ENCODE assay signal across 7 mouse cellular contexts in the genomic region with DNA sequence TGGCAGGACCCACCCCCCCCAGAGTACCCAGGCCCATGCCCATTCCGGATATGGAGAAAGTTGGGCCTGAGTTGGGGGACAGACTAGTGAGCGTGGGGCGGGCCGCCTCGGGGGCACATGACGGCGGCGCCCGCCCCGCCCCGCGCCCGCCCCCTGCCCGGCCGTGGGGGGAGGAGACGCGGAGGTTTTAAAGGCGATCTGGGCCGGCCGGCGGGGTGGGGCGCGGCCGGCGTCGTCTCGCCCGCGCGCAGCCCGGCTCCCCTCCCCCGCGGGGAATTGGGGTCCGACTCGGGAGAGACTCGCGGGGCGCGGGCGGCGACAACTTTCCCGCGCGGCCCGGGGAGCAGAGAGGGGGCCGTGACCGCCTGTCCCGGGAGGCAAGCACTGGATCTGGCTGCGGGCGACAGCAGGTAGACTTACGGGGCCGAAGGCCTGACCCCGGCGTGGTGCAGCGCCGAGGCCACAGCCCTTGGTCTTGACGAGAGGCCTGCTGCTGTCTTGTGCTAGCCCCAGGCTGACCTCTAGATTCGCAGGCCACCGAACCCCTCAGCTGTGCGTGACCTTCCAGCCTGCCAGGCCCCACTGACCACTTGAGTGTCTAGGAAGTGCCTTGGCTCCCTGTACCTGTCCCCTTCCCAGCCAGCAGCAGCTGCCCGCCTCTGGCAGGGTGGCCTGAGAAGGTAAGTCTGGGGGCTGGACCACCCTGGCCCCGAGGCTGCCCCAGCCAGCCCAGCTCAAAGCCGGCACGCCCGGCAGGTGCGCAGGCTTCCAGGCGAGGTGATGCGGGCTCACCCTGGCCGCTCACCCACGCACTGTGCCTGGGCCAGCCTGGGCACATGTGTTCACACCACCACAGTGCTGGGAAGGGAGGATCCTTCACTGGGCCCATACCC. TPM values are rescaled to one million over a fixed set of nuclear protein-coding genes. Genes with fewer than 3 reads are reported as not detected.
DNase-seq lines count a peak whose midpoint lies in the region; ATAC-seq and TF ChIP-seq lines count a peak whose summit lies in the region.

No protein-coding gene starts in this region.

- H3K27me3 ChIP-seq in liver, embryonic 13.5 days = peaks cover 40% of the 10 kb centered on the region

- in situ Hi-C loops in ES-E14 (cut with MboI; ENCODE audit: low sequenced_read_pairs in 2 of 2, unreplicated experiment in 2 of 2) = no loop called here

- intact Hi-C loops in gastrocnemius, postnatal 14 days (cut with DNase I; ENCODE audit: low total_unique reads) = no loop called here

- peak overlapping the region; percentile 78 for H3K4me2 ChIP-seq in liver, embryonic 13.5 days

- H3K36me3 ChIP-seq in ES-E14 (ENCODE audit: control insufficient read depth, insufficient read depth, low read length, poor library complexity, severe bottlenecking) = no peaks in the 10 kb centered on the region; the same call in 1 of the 2 replicates
- 0 out of 2 replicates have a peak, but pooled peaks cover 5% of the 10 kb centered on the region for H3K36me3 ChIP-seq in liver, embryonic 13.5 days

- DNase-seq in ES-E14 (ENCODE audit: low read depth, low spot score) = no peak
- peak; percentile 90 for DNase-seq in adrenal gland, postnatal 14 days
- DNase-seq in gastrocnemius, postnatal 14 days = peak; percentile 85
- peak; percentile 89 for DNase-seq in induced T-regulatory cell, adult 2 months (ENCODE audit: low read depth)
- DNase-seq in liver, embryonic 13.5 days = peak; percentile 60
- peak; percentile 63 for DNase-seq in neural tube, embryonic 10.5 days (ENCODE audit: extremely low spot score, low spot score)
- DNase-seq in thymus, postnatal 4 days = peak; percentile 71

- peaks cover 4 to 28% of the 10 kb centered on the region in 2 experiments; a peak in 2 of 4 replicates for H3K4me1 ChIP-seq in ES-E14 (ENCODE audit: control insufficient read depth in 2 of 2, insufficient read depth in 2 of 2, low read length in 2 of 2, poor library complexity in 1 of 2)
- peaks cover 73% of the 10 kb centered on the region for H3K4me1 ChIP-seq in liver, embryonic 13.5 days (replicated peaks)

- peak overlapping the region; percentile 64 to 73 for H3K4me3 ChIP-seq in ES-E14 (ENCODE audit: insufficient read depth in 1 of 2, low read depth in 1 of 2, low read length in 2 of 2, poor library complexity in 1 of 2, severe bottlenecking in 1 of 2)
- H3K4me3 ChIP-seq in liver, embryonic 13.5 days (replicated peaks) = peak overlapping the region; percentile 62

- no peaks in the 10 kb centered on the region for H3K9me3 ChIP-seq in ES-E14 (ENCODE audit: control insufficient read depth, insufficient read depth, low read depth, low read length)
- no peaks in the 10 kb centered on the region for H3K9me3 ChIP-seq in liver, embryonic 13.5 days (replicated peaks)

- H3K27ac ChIP-seq in ES-E14 (ENCODE audit: insufficient read depth, low read depth, low read length, poor library complexity, severe bottlenecking) = peak overlapping the region; percentile 28
- H3K27ac ChIP-seq in liver, embryonic 13.5 days = peak overlapping the region; percentile 82

- H3K9ac ChIP-seq in ES-E14 (ENCODE audit: insufficient read depth, low read depth, low read length, poor library complexity, severe bottlenecking) = peak overlapping the region; percentile 84
- H3K9ac ChIP-seq in liver, embryonic 13.5 days = peak overlapping the region; percentile 76

- ATAC-seq in liver, embryonic 13.5 days (ENCODE audit: low read depth) = 0 out of 2 replicates have a peak, but pooled peaks have one; percentile 5

- WGBS in liver, embryonic 13.5 days (ENCODE audit: insufficient replicate concordance) = 2% methylated on average over 64 of the region's 70 CpGs

TF ChIP-seq in ES-E14, 5 proteins besides CTCF, POLR2A, EP300 and RAD21:
- TF ChIP-seq MAFK (IDR thresholded peaks at IDR 0.05; ENCODE audit: insufficient read depth, low read depth, low read length) (no peak), HCFC1 (IDR thresholded peaks at IDR 0.05; ENCODE audit: borderline replicate concordance, insufficient read depth, low read length) (no peak), ZNF384 (IDR thresholded peaks at IDR 0.05; ENCODE audit: low read depth, low read length) (no peak), CHD2 (IDR thresholded peaks at IDR 0.05; ENCODE audit: low read depth, low read length) (no peak), ZC3H11A (IDR thresholded peaks at IDR 0.05; ENCODE audit: borderline replicate concordance, low read depth, low read length) (no peak)

RNA-seq across cellular contexts. Expression of gene Nanos3, which starts 15.9 kb away (rescaled TPM):
- total RNA-seq in ES-E14 (2012; rRNA removed) = 7.0 and 9.9 TPM in 2 replicates
- 0.67 and 1.2 TPM in 2 replicates for total RNA-seq in adrenal gland, postnatal 14 days (2021)
- under 1 TPM in 1 of 2 experiments, not detected in 1; 0.43 TPM for total RNA-seq in gastrocnemius, postnatal 14 days (2021)
- 0.28 and 0.34 TPM in 2 replicates for polyA plus RNA-seq in liver, embryonic 13.5 days (2015; fragmentation: Nextera tagmentation; extraction: Ambion mirVana)

RNA-seq across cellular contexts. Expression of gene Zswim4, which starts 36.0 kb away (rescaled TPM):
- 22.1 and 24.6 TPM in 2 replicates for total RNA-seq in ES-E14 (2012; rRNA removed)
- total RNA-seq in adrenal gland, postnatal 14 days (2021) = 32.3 and 39.5 TPM in 2 replicates
- total RNA-seq in gastrocnemius, postnatal 14 days (2021) = 1 to 10 TPM; 5.8 to 6.8 TPM
- 2.1 and 2.2 TPM in 2 replicates for polyA plus RNA-seq in liver, embryonic 13.5 days (2015; fragmentation: Nextera tagmentation; extraction: Ambion mirVana)

RNA-seq across cellular contexts. Expression of gene D8Ertd738e, which starts 48.6 kb away (rescaled TPM):
- 148 and 181 TPM in 2 replicates for total RNA-seq in ES-E14 (2012; rRNA removed)
- total RNA-seq in adrenal gland, postnatal 14 days (2021) = 251 and 255 TPM in 2 replicates
- total RNA-seq in gastrocnemius, postnatal 14 days (2021) = 100 to 1,000 TPM; 158 to 171 TPM
- polyA plus RNA-seq in liver, embryonic 13.5 days (2015; fragmentation: Nextera tagmentation; extraction: Ambion mirVana) = 229 and 245 TPM in 2 replicates

RNA-seq across cellular contexts. Expression of gene 4930432K21Rik, which starts 53.1 kb away (rescaled TPM):
- 4.9 TPM in 2 replicates for total RNA-seq in ES-E14 (2012; rRNA removed)
- total RNA-seq in adrenal gland, postnatal 14 days (2021) = 0.49 and 0.82 TPM in 2 replicates
- total RNA-seq in gastrocnemius, postnatal 14 days (2021) = under 1 TPM; 0.27 to 0.62 TPM
- 0.13 and 0.25 TPM in 2 replicates for polyA plus RNA-seq in liver, embryonic 13.5 days (2015; fragmentation: Nextera tagmentation; extraction: Ambion mirVana)

RNA-seq across cellular contexts. Expression of gene Cc2d1a, which starts 53.2 kb away (rescaled TPM):
- total RNA-seq in ES-E14 (2012; rRNA removed) = 17.7 and 18.9 TPM in 2 replicates
- 23.8 and 31.0 TPM in 2 replicates for total RNA-seq in adrenal gland, postnatal 14 days (2021)
- total RNA-seq in gastrocnemius, postnatal 14 days (2021) = 10 to 100 TPM; 12.1 to 12.6 TPM
- polyA plus RNA-seq in liver, embryonic 13.5 days (2015; fragmentation: Nextera tagmentation; extraction: Ambion mirVana) = 5.4 and 6.2 TPM in 2 replicates
